Mouse (Mus musculus) C2C12 (cell line): ENCODE measurements at regions not wholly inside any gene's neighbourhood (a gene's known extent, or its start where the extent isn't known, plus 50 kb on each side); places are given as distances from the start of the nearest gene placed in this dataset.
A peak's percentile ranks its signal among the peaks of the same experiment; 100 is the strongest.

ENCODE experiments used
- H3K27me3 ChIP-seq: one replicate; pipeline ENCODE4 v1.6.1; 2011; ENCODE audit not compliant: control insufficient read depth, insufficient read depth, insufficient read length
- H3K36me3 ChIP-seq: one replicate; pipeline ENCODE4 v1.6.1; 2011; ENCODE audit not compliant: control insufficient read depth, insufficient read depth
- H3K4me3 ChIP-seq: one replicate; pipeline ENCODE4 v1.5.1; 2011; ENCODE audit warnings: mild to moderate bottlenecking, control low read depth; ENCODE audit not compliant: poor library complexity, insufficient read depth, severe bottlenecking
- H3K79me2 ChIP-seq: one replicate; pipeline ENCODE4 v1.6.1; 2011; ENCODE audit not compliant: control insufficient read depth, insufficient read depth
- H3K79me3 ChIP-seq: one replicate; pipeline ENCODE4 v1.6.1; 2011; ENCODE audit warnings: low read depth, control low read depth
- H3ac ChIP-seq: one replicate; pipeline ENCODE3; 2011; ENCODE audit warnings: low read depth; ENCODE audit not compliant: control insufficient read depth, insufficient read length
- CEBPB ChIP-seq: IDR thresholded peaks from one replicate; pipeline ENCODE4 v1.6.1; 2011; ENCODE audit warnings: low read depth, mild to moderate bottlenecking, control low read depth, moderate library complexity
- CTCF ChIP-seq: IDR thresholded peaks from one replicate; pipeline ENCODE4 v1.5.1; 2011; ENCODE audit not compliant: control insufficient read depth, insufficient read depth, insufficient read length
- FOSL1 ChIP-seq: IDR thresholded peaks from one replicate; pipeline ENCODE4 v1.8.0; 2011; ENCODE audit warnings: mild to moderate bottlenecking, low read length; ENCODE audit not compliant: poor library complexity, insufficient read depth, severe bottlenecking
- MAX ChIP-seq: IDR thresholded peaks from one replicate; pipeline ENCODE4 v1.6.1; 2011; ENCODE audit warnings: mild to moderate bottlenecking, control low read depth
- MYOD1 ChIP-seq: IDR thresholded peaks from one replicate; pipeline ENCODE4 v1.6.1; 2011; ENCODE audit warnings: low read depth; ENCODE audit not compliant: control insufficient read depth, insufficient read length
- MYOG ChIP-seq: IDR thresholded peaks from one replicate; pipeline ENCODE4 v1.6.1; 2011; ENCODE audit not compliant: control insufficient read depth, insufficient read length; ENCODE audit errors: extremely low read depth
- USF1 ChIP-seq: IDR thresholded peaks from one replicate; pipeline ENCODE4 v1.6.1; 2011; ENCODE audit warnings: low read depth, mild to moderate bottlenecking, control low read depth, moderate library complexity

DNA sequence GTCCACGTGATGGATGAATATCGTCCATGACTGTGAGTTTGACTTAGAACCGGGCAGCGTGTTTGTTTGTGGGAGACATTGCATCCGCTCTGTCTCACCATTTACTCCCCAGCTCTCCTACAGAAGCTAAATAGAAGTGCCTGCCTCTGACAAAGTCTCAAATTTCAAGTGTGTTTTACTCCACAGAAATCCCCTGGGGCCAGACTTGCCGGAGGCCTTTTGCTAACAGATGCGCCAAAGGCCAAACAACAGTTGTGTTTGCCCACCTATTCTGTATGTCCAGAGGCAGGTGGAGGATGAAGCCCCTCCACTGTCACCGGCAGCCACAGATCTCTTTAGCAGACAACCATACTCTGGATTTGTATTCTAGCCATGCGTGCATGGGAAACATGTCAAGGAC lies 252.6 kb downstream of the Cbln4 start:
- no peaks in the 10 kb centered on the region for H3K79me3 ChIP-seq
- no peak overlapping the region for H3K4me3 ChIP-seq
- no peak overlapping the region for H3ac ChIP-seq
- no peaks in the 10 kb centered on the region for H3K79me2 ChIP-seq
- no peaks in the 10 kb centered on the region for H3K27me3 ChIP-seq
- no peak for TF ChIP-seq FOSL1
- TF ChIP-seq MYOG = no peak
- TF ChIP-seq USF1 = no peak
- TF ChIP-seq CTCF = no peak
- no peak for TF ChIP-seq MAX
- TF ChIP-seq MYOD1 = no peak
- no peak for TF ChIP-seq CEBPB
- H3K36me3 ChIP-seq = no peaks in the 10 kb centered on the region

GRCm38 (mm10) chr2:171766193-171766930 lies 276.9 kb downstream of the Cbln4 start:
- Histone ChIP-seq H3K79me3 (no peaks in the 10 kb centered on the region), H3ac (no peak overlapping the region), H3K4me3 (no peak overlapping the region), H3K27me3 (no peaks in the 10 kb centered on the region), H3K79me2 (no peaks in the 10 kb centered on the region), H3K36me3 (no peaks in the 10 kb centered on the region)
- TF ChIP-seq FOSL1 (no peak), CEBPB (no peak), MYOD1 (no peak), MAX (no peak), MYOG (no peak)

- Histone ChIP-seq H3ac (no peak overlapping the region), H3K27me3 (no peaks in the 10 kb centered on the region), H3K79me2 (no peaks in the 10 kb centered on the region), H3K4me3 (no peak overlapping the region), H3K36me3 (no peaks in the 10 kb centered on the region), H3K79me3 (no peaks in the 10 kb centered on the region)
- TF ChIP-seq MAX = no peak
- TF ChIP-seq CTCF = no peak
Observed at GRCm38 (mm10) chr2:171765071-171765470, 278.2 kb downstream of the Cbln4 start.

DNA sequence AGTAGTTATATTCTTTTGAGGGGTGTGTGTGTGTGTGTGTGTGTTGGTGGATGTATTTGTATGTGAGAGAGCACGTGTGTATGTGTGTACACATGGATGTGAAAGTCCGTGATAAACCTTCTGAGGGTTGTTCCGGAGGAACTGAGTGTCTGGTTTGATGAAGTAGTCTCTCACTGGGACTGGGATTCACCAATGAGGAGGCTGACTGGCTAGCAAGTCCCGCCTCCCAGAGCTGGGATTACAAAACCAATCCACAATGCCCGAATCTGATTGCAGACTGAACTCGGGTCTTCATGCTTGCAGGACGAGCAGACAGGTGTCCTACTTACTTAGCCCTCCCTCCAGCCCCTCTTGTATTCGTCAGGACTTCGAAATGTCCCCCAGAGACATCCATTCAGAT lies 289.8 kb downstream of the Cbln4 start:
- no peaks in the 10 kb centered on the region for H3K79me3 ChIP-seq
- TF ChIP-seq CEBPB (no peak), MYOD1 (no peak)
- no peaks in the 10 kb centered on the region for H3K27me3 ChIP-seq
- no peak overlapping the region for H3K4me3 ChIP-seq
- H3K36me3 ChIP-seq = no peaks in the 10 kb centered on the region
- no peaks in the 10 kb centered on the region for H3K79me2 ChIP-seq
- H3ac ChIP-seq = no peak overlapping the region

DNA sequence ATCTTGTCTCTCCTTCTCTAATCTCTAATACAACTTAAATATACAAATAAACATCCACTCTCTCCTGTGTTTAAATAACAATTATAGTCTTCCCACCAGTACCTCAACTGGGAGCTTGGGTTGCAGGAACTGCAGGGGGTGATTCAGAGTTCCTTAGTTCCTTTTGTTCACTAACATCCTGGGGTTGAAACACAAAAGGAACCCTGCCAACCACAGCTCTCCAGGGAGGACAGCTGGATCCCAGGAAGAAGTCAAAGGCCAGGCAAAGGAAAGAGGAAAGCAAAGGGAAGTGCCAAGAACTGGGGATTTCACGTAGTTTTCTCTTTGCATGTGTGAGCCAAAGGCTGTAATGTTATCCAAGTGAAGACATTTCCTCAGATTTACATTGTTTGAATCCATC lies 296.1 kb downstream of the Cbln4 start:
- TF ChIP-seq MYOG (no peak), CTCF (no peak), CEBPB (no peak), FOSL1 (no peak), MYOD1 (peak; percentile 72), MAX (no peak), USF1 (no peak)
- Histone ChIP-seq H3ac (no peak overlapping the region), H3K4me3 (no peak overlapping the region), H3K79me2 (no peaks in the 10 kb centered on the region), H3K27me3 (no peaks in the 10 kb centered on the region), H3K36me3 (no peaks in the 10 kb centered on the region), H3K79me3 (no peaks in the 10 kb centered on the region)

GRCm38 (mm10) chr2:171743111-171743510 lies 300.2 kb downstream of the Cbln4 start:
- H3K27me3 ChIP-seq = no peaks in the 10 kb centered on the region
- H3K79me2 ChIP-seq = no peaks in the 10 kb centered on the region
- TF ChIP-seq CTCF (no peak), USF1 (no peak), MAX (no peak), FOSL1 (no peak), CEBPB (no peak), MYOG (no peak), MYOD1 (no peak)
- no peak overlapping the region for H3K4me3 ChIP-seq
- H3K36me3 ChIP-seq = no peaks in the 10 kb centered on the region
- no peaks in the 10 kb centered on the region for H3K79me3 ChIP-seq
- no peak overlapping the region for H3ac ChIP-seq

- no peak overlapping the region for H3ac ChIP-seq
- H3K4me3 ChIP-seq = no peak overlapping the region
- no peaks in the 10 kb centered on the region for H3K36me3 ChIP-seq
- H3K27me3 ChIP-seq = no peaks in the 10 kb centered on the region
- no peaks in the 10 kb centered on the region for H3K79me3 ChIP-seq
- H3K79me2 ChIP-seq = no peaks in the 10 kb centered on the region
- TF ChIP-seq USF1 = no peak
- no peak for TF ChIP-seq MAX
Observed at GRCm38 (mm10) chr2:171742706-171743105, 300.6 kb downstream of the Cbln4 start.
